In genomic region chr3:101274041-101274770, GRCm38 (mm10) we compare ENCODE assay signal across 9 mouse cellular contexts. TPM values are rescaled to one million over a fixed set of nuclear protein-coding genes. Genes with fewer than 3 reads are reported as not detected.
DNase-seq lines count a peak whose midpoint lies in the region; ATAC-seq lines count a peak whose summit lies in the region.
"Had no signal": no experiment of that assay in that cellular context is flagged by ENCODE, and none has a peak within 500 bp of the region (broad histone marks: within the 10 kb centered on the region; RNA-seq: fewer than 3 reads in every experiment).

No protein-coding gene starts in this region.

- no peaks in the 10 kb centered on the region for H3K4me1 ChIP-seq in hindbrain, embryonic 14.5 days (replicated peaks; ENCODE audit: control insufficient read depth, insufficient read depth, low read length)
- H3K4me1 ChIP-seq in hindbrain, embryonic 11.5 days (replicated peaks; ENCODE audit: control insufficient read depth, insufficient read depth, low read length), result no peaks in the 10 kb centered on the region

- no peak overlapping the region for H3K9ac ChIP-seq in hindbrain, embryonic 14.5 days
- H3K9ac ChIP-seq in hindbrain, embryonic 11.5 days (ENCODE audit: low read depth, low read length), result no peak overlapping the region
- H3K9ac ChIP-seq: midbrain, embryonic 12.5 days had no signal

- peaks cover 2% of the 10 kb centered on the region; the same call in 1 of the 2 replicates for H3K9me3 ChIP-seq in hindbrain, embryonic 14.5 days (ENCODE audit: control insufficient read depth, low read length)
- H3K9me3 ChIP-seq in hindbrain, embryonic 11.5 days (ENCODE audit: control insufficient read depth, low read length), result no peaks in the 10 kb centered on the region
- H3K9me3 ChIP-seq: midbrain, embryonic 12.5 days had no signal

- H3K36me3 ChIP-seq in hindbrain, embryonic 14.5 days (replicated peaks; ENCODE audit: control insufficient read depth, insufficient read depth), result no peaks in the 10 kb centered on the region
- no peaks in the 10 kb centered on the region for H3K36me3 ChIP-seq in hindbrain, embryonic 11.5 days (ENCODE audit: control insufficient read depth, insufficient read depth, low read length)
- H3K36me3 ChIP-seq: midbrain, embryonic 12.5 days had no signal

- peak; percentile 8; the same call in 1 of the 2 replicates for ATAC-seq in hindbrain, embryonic 14.5 days (ENCODE audit: low FRiP score)
- no peak for ATAC-seq in hindbrain, embryonic 11.5 days (ENCODE audit: low FRiP score)

- H3K4me2 ChIP-seq in hindbrain, embryonic 14.5 days (replicated peaks), result no peak overlapping the region
- no peak overlapping the region for H3K4me2 ChIP-seq in hindbrain, embryonic 11.5 days (replicated peaks; ENCODE audit: low read depth, low read length)
- H3K4me2 ChIP-seq: midbrain, embryonic 12.5 days had no signal

- H3K4me3 ChIP-seq in hindbrain, embryonic 14.5 days (replicated peaks; ENCODE audit: low read length), result no peak overlapping the region
- no peak overlapping the region for H3K4me3 ChIP-seq in hindbrain, embryonic 11.5 days (ENCODE audit: low read depth, low read length)
- H3K4me3 ChIP-seq: midbrain, embryonic 12.5 days had no signal

- WGBS in hindbrain, embryonic 14.5 days, result 80% methylated on average over 12 of the region's 12 CpGs
- WGBS in hindbrain, embryonic 11.5 days, result 88% methylated on average over 12 of the region's 12 CpGs

- no peaks in the 10 kb centered on the region for H3K27me3 ChIP-seq in hindbrain, embryonic 14.5 days (ENCODE audit: control insufficient read depth, insufficient read depth, low read length)
- no peaks in the 10 kb centered on the region for H3K27me3 ChIP-seq in hindbrain, embryonic 11.5 days (ENCODE audit: control insufficient read depth, insufficient read depth, low read length)

- DNase-seq in hindbrain, embryonic 14.5 days (ENCODE audit: low spot score), result no peak
- DNase-seq in hindbrain, embryonic 11.5 days (ENCODE audit: low spot score), result no peak
- peak; percentile 56 for DNase-seq in right cerebral cortex, postnatal 4 days
- DNase-seq in right cerebral cortex, adult 18-20 months, result no peak
- DNase-seq in heart, adult 9 months (ENCODE audit: low spot score in 2 of 2), result peak; percentile 54 to 77
- DNase-seq in thymus, postnatal 14 days, result peak; percentile 44
- DNase-seq in frontal cortex, postnatal 10 days (ENCODE audit: low spot score in 2 of 2), result no peak

- H3K27ac ChIP-seq in hindbrain, embryonic 14.5 days, result no peak overlapping the region
- H3K27ac ChIP-seq in hindbrain, embryonic 11.5 days (ENCODE audit: low read depth, low read length), result no peak overlapping the region
- H3K27ac ChIP-seq: midbrain, embryonic 12.5 days had no signal

RNA-seq across cellular contexts. Expression of gene Cd2, which starts 13.5 kb away (rescaled TPM):
- not detected in 2 replicates for polyA plus RNA-seq in hindbrain, embryonic 14.5 days (2014; fragmentation: Nextera tagmentation; extraction: Ambion mirVana)
- 0.14 TPM in 1 of 2 replicates, not detected in the other for polyA plus RNA-seq in hindbrain, embryonic 11.5 days (2014; fragmentation: Nextera tagmentation; extraction: Ambion mirVana)
- polyA plus RNA-seq: limb, embryonic 11.5 days; midbrain, embryonic 12.5 days had no signal

Comparison
In these comparisons a context has a peak if more than half of its experiments do, and no peak if none do; other contexts are left out.
1. DNase-seq: peak in right cerebral cortex, postnatal 4 days (single experiment), heart, adult 9 months (2 of 2) and thymus, postnatal 14 days (single experiment); none in hindbrain, embryonic 14.5 days (single experiment), hindbrain, embryonic 11.5 days (single experiment), right cerebral cortex, adult 18-20 months (single experiment) and frontal cortex, postnatal 10 days (0 of 2).